Mouse (Mus musculus) midbrain, embryonic 14.5 days (tissue): ENCODE results near the gene Sbf2. TPM values are rescaled to one million over a fixed set of nuclear protein-coding genes. Genes with fewer than 3 reads are reported as not detected.

Experiments
- ATAC-seq: fragments of 200-750 bp; cut with Nextera tagmentation; 2 replicates; pipeline ENCODE4 v1.8.0; 2017; ENCODE audit warnings: moderate number of reproducible peaks, moderate library complexity; ENCODE audit not compliant: low FRiP score, low TSS enrichment
- DNase-seq: peaks from one replicate; pipeline ENCODE4 v3.0.0-alpha.2; 2015
- H3K27ac ChIP-seq: fragments of 300-500 bp; sonication (generic); replicated peaks from 2 replicates; pipeline ENCODE4 v1.5.1; 2014; ENCODE audit warnings: mild to moderate bottlenecking, low read depth, low read length, moderate library complexity
- H3K27me3 ChIP-seq: fragments of 300-500 bp; sonication (generic); 2 replicates; pipeline ENCODE4 v1.6.1; 2014; ENCODE audit warnings: low read length, control low read depth, mixed read lengths; ENCODE audit not compliant: control insufficient read depth, insufficient read depth
- H3K36me3 ChIP-seq: fragments of 300-500 bp; sonication (generic); 2 replicates; pipeline ENCODE4 v1.6.1; 2014; ENCODE audit warnings: low read length, control low read depth; ENCODE audit not compliant: control insufficient read depth, insufficient read depth
- H3K4me1 ChIP-seq: fragments of 300-500 bp; sonication (generic); 2 replicates; pipeline ENCODE4 v1.6.1; 2014; ENCODE audit warnings: mild to moderate bottlenecking, antibody characterized with exemption, low read length, control low read depth; ENCODE audit not compliant: control insufficient read depth, insufficient read depth
- H3K4me2 ChIP-seq: fragments of 300-500 bp; sonication (generic); 2 replicates; pipeline ENCODE4 v1.6.1; 2014; ENCODE audit warnings: mild to moderate bottlenecking, low read length, moderate library complexity
- H3K4me3 ChIP-seq: fragments of 300-500 bp; sonication (generic); replicated peaks from 2 replicates; pipeline ENCODE4 v1.5.1; 2014; ENCODE audit warnings: low read depth, low read length
- H3K9ac ChIP-seq: fragments of 300-500 bp; sonication (generic); replicated peaks from 2 replicates; pipeline ENCODE4 v1.6.1; 2014; ENCODE audit warnings: mild to moderate bottlenecking, low read length, moderate library complexity
- H3K9me3 ChIP-seq: fragments of 300-500 bp; sonication (generic); 2 replicates; pipeline ENCODE4 v1.6.1; 2016; ENCODE audit warnings: low read length, control low read depth, mixed read lengths; ENCODE audit not compliant: control insufficient read depth
- WGBS: fragments of 180-500 bp; shearing (Covaris S2); extraction: QIAGEN DNeasy Blood & Tissue Kit; methylation state at CpG from one replicate; pipeline ENCODE4 v1.1.7; 2014; 5-methylcytosine and 5-hydroxymethylcytosine counted together
- polyA plus RNA-seq: library from polyadenylated mRNA; unstranded; fragments of >200 nt; fragmentation: Nextera tagmentation; extraction: Ambion mirVana; gene quantifications from 2 replicates; pipeline ENCODE4 v1.2.1, GENCODE M21; 2014

Gene Sbf2
- polyA plus RNA-seq, 1 experiment from 2014 or later: 73.5 TPM

- Histone ChIP-seq H3K4me3 (no peak overlapping the region), H3K4me1 (no peaks in the 10 kb centered on the region), H3K4me2 (no peak overlapping the region), H3K9ac (no peak overlapping the region), H3K9me3 (no peaks in the 10 kb centered on the region), H3K27ac (no peak overlapping the region), H3K36me3 (no peaks in the 10 kb centered on the region), H3K27me3 (no peaks in the 10 kb centered on the region)
- DNase-seq (no peak), ATAC-seq (no peak)
- 90% methylated on average over 11 of the region's 11 CpGs for WGBS
Measured at GRCm38 (mm10) chr7:110281435-110282256, 333.1 kb downstream of the Sbf2 start.

DNA sequence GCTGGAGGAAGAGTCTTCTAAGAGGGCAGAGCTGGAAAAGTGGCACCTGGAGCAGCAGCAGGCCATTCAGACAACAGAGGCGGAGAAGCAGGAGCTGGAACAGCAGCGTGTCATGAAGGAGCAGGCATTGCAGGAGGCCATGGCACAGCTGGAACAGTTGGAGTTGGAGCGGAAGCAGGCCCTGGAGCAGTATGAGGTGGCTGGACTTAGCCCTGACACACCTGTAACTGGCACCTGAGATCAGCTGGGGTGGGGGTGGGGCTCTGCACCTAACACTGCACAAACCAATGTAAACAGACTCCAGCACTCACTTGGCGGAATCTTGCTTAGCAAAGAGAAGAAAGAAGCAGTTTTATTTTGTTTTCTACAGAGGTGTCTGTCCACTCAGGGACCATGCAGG, 335.5 kb downstream of the Sbf2 start:
- ATAC-seq (no peak), DNase-seq (no peak)
- H3K27me3 ChIP-seq: no peaks in the 10 kb centered on the region
- H3K9ac ChIP-seq: no peak overlapping the region
- no peaks in the 10 kb centered on the region for H3K4me1 ChIP-seq
- H3K4me3 ChIP-seq: no peak overlapping the region
- H3K4me2 ChIP-seq: no peak overlapping the region
- no peaks in the 10 kb centered on the region for H3K9me3 ChIP-seq
- no peaks in the 10 kb centered on the region for H3K36me3 ChIP-seq
- WGBS: 98% methylated on average over 4 of the region's 4 CpGs
- H3K27ac ChIP-seq: no peak overlapping the region

DNA sequence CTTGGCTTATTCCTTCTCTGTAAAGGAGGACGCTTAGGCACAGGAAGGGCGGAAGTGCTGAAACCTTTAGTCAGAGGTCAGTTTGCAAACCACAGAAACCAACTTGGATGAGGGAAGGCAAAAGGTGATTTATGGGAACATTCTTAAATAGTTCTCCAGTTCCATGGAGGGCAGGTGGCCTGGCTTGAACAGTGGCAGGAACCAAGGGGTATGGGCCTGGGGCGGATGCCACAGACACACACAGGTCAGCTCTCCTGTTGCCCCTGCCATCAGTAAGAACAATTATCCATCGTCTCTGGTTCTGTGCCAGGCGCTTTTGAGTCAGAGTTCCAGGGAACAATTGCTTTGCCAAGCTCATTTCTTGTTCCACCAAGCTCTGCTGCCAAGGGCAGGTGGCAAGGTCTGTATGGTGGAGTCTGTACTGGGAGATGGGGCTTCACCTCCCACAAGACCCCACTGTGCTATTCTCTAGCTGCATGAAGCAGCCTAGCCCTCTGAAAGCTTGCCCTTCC, 336.9 kb downstream of the Sbf2 start:
- ATAC-seq (no peak), DNase-seq (no peak)
- no peak overlapping the region for H3K27ac ChIP-seq
- WGBS: 93% methylated on average over 5 of the region's 5 CpGs
- H3K27me3 ChIP-seq: no peaks in the 10 kb centered on the region
- no peak overlapping the region for H3K4me3 ChIP-seq
- no peak overlapping the region for H3K9ac ChIP-seq
- H3K36me3 ChIP-seq: no peaks in the 10 kb centered on the region
- H3K4me2 ChIP-seq: no peak overlapping the region
- H3K4me1 ChIP-seq: no peaks in the 10 kb centered on the region
- no peaks in the 10 kb centered on the region for H3K9me3 ChIP-seq

GRCm38 (mm10) chr7:110272434-110272833, 342.3 kb downstream of the Sbf2 start:
- no peak for DNase-seq
- 83% methylated on average over 4 of the region's 4 CpGs for WGBS
- Histone ChIP-seq H3K27me3 (no peaks in the 10 kb centered on the region), H3K9me3 (no peaks in the 10 kb centered on the region), H3K4me3 (no peak overlapping the region), H3K9ac (no peak overlapping the region), H3K27ac (no peak overlapping the region), H3K4me1 (no peaks in the 10 kb centered on the region), H3K36me3 (no peaks in the 10 kb centered on the region), H3K4me2 (no peak overlapping the region)
- no peak for ATAC-seq

DNA sequence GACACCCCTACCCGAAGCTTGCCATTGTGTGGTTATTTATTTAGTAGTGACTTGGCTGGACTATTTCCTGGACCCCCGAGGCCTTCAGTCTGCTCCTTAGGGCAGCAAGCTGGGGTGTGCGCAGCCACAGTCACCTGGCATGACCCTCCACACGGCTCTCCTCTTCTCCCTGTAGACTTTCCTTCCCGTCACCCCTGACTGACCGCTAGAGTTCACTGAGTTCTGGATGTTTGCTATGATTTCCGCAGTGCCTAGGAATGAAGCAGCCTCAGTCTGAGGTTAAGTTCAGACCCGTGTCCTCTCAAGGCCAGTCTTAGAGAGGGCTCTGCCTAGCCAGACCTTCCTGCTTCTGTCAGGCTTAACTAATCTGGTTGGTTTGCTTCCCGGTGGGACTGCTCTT, 342.9 kb downstream of the Sbf2 start:
- Histone ChIP-seq H3K4me1 (no peaks in the 10 kb centered on the region), H3K9ac (no peak overlapping the region), H3K4me3 (no peak overlapping the region), H3K9me3 (no peaks in the 10 kb centered on the region), H3K36me3 (no peaks in the 10 kb centered on the region), H3K27ac (no peak overlapping the region), H3K4me2 (no peak overlapping the region), H3K27me3 (no peaks in the 10 kb centered on the region)
- DNase-seq: no peak
- ATAC-seq: no peak
- WGBS: 72% methylated on average over 9 of the region's 9 CpGs

DNA sequence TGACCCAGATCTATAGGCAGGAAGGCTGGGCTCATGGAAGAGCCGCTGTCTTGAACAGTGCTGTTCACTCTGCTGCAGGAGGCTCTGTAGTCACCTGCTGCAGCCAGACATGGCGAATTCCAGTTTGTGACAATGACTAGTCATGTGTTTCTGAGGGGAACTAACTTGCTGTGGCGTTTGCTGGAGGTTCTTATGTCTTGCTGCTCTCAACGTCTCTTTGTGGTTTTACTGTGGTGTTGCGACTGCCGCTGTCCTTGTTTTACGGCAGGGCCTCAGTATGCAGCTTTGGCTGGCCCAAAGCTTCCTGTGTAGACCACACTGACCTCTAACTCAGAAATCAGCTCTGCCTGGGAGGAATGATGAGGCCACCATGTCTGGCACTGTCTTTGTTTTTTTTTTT, 344.3 kb downstream of the Sbf2 start:
- no peak for ATAC-seq
- Histone ChIP-seq H3K27ac (no peak overlapping the region), H3K4me2 (no peak overlapping the region), H3K9ac (no peak overlapping the region), H3K36me3 (no peaks in the 10 kb centered on the region), H3K9me3 (no peaks in the 10 kb centered on the region), H3K27me3 (no peaks in the 10 kb centered on the region), H3K4me1 (no peaks in the 10 kb centered on the region), H3K4me3 (no peak overlapping the region)
- 93% methylated on average over 7 of the region's 7 CpGs for whole genome bisulfite sequencing
- DNase-seq: no peak

GRCm38 (mm10) chr7:110269777-110270176, 344.9 kb downstream of the Sbf2 start:
- H3K27ac ChIP-seq: no peak overlapping the region
- H3K27me3 ChIP-seq: no peaks in the 10 kb centered on the region
- no peaks in the 10 kb centered on the region for H3K4me1 ChIP-seq
- H3K9me3 ChIP-seq: no peaks in the 10 kb centered on the region
- 87% methylated on average over 14 of the region's 14 CpGs for WGBS
- no peak overlapping the region for H3K4me2 ChIP-seq
- no peak overlapping the region for H3K9ac ChIP-seq
- no peak for ATAC-seq
- no peak overlapping the region for H3K4me3 ChIP-seq
- H3K36me3 ChIP-seq: no peaks in the 10 kb centered on the region
- no peak for DNase-seq

DNA sequence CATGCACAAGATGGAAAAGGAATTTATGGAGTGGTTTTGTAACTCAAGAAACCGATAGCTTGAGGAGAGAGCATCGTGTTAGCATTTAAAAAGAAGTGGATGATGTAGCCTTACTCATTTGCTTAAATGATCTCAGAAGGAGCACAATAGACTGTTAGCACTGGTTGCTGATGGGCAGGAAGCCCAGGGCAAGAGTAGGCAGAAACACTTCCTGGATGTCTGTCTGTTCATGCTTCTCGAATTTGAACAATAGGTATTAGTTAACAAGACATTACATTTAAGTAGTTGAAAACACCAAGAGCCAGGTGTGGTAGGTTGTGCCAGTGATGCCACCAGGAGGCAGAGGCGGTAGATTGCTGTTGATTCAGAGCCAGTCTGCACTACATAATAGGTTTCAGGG, 346.2 kb downstream of the Sbf2 start:
- no peaks in the 10 kb centered on the region for H3K4me1 ChIP-seq
- H3K27me3 ChIP-seq: no peaks in the 10 kb centered on the region
- no peak overlapping the region for H3K4me3 ChIP-seq
- no peak for DNase-seq
- H3K27ac ChIP-seq: no peak overlapping the region
- H3K9me3 ChIP-seq: no peaks in the 10 kb centered on the region
- WGBS: 87% methylated on average over 4 of the region's 4 CpGs
- no peak overlapping the region for H3K9ac ChIP-seq
- ATAC-seq: no peak
- no peak overlapping the region for H3K4me2 ChIP-seq
- H3K36me3 ChIP-seq: no peaks in the 10 kb centered on the region

DNA sequence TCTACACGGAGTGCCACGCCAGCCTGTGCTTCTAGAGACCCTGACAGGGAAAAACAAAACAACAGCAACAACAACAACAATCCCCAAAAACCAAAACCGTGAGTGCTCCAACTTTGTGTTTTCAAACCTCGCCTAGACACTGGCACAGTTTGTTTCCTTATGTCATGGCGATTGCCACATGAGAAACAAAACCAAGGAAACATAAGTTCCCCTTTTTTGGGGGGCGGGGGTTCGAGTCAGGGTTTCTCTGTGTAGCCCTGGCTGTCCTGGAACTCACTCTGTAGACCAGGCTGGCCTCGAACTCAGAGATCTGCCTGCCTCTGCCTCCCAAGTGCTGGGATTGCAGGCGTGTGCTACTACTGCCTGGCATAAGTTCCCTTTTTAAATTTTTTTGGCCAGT, 346.7 kb downstream of the Sbf2 start:
- H3K27me3 ChIP-seq: no peaks in the 10 kb centered on the region
- no peak overlapping the region for H3K4me3 ChIP-seq
- no peak overlapping the region for H3K9ac ChIP-seq
- ATAC-seq: no peak
- DNase-seq: no peak
- H3K4me1 ChIP-seq: no peaks in the 10 kb centered on the region
- H3K4me2 ChIP-seq: no peak overlapping the region
- no peaks in the 10 kb centered on the region for H3K9me3 ChIP-seq
- H3K36me3 ChIP-seq: no peaks in the 10 kb centered on the region
- H3K27ac ChIP-seq: no peak overlapping the region
- 94% methylated on average over 9 of the region's 9 CpGs for WGBS
